Mouse (Mus musculus) hindbrain, embryonic 12.5 days (tissue): ENCODE measurements at regions not wholly inside any gene's neighbourhood (a gene's known extent, or its start where the extent isn't known, plus 50 kb on each side); places are given as distances from the start of the nearest gene placed in this dataset.

Experiments
- ATAC-seq: fragments of 200-750 bp; cut with Nextera tagmentation; 2 replicates; pipeline ENCODE4 v1.8.0; 2017; ENCODE audit warnings: moderate TSS enrichment; ENCODE audit not compliant: low FRiP score
- H3K27ac ChIP-seq: fragments of 300-500 bp; sonication (generic); 2 replicates; pipeline ENCODE4 v1.5.1; 2016; ENCODE audit warnings: mild to moderate bottlenecking
- H3K27me3 ChIP-seq: fragments of 300-500 bp; sonication (generic); 2 replicates; pipeline ENCODE4 v1.6.1; 2016; ENCODE audit warnings: mild to moderate bottlenecking
- H3K36me3 ChIP-seq: fragments of 300-500 bp; sonication (generic); 2 replicates; pipeline ENCODE4 v1.6.1; 2016; ENCODE audit warnings: mild to moderate bottlenecking
- H3K4me1 ChIP-seq: fragments of 300-500 bp; sonication (generic); 2 replicates; pipeline ENCODE4 v1.6.1; 2016
- H3K4me2 ChIP-seq: fragments of 300-500 bp; sonication (generic); replicated peaks from 2 replicates; pipeline ENCODE4 v1.6.1; 2016; ENCODE audit warnings: mild to moderate bottlenecking
- H3K4me3 ChIP-seq: fragments of 300-500 bp; sonication (generic); 2 replicates; pipeline ENCODE4 v1.5.1; 2016; ENCODE audit warnings: mild to moderate bottlenecking
- H3K9ac ChIP-seq: fragments of 300-500 bp; sonication (generic); 2 replicates; pipeline ENCODE4 v1.6.1; 2016; ENCODE audit warnings: mild to moderate bottlenecking, moderate library complexity
- H3K9me3 ChIP-seq: fragments of 300-500 bp; sonication (generic); replicated peaks from 2 replicates; pipeline ENCODE4 v1.6.1; 2016; ENCODE audit warnings: mild to moderate bottlenecking
- WGBS: fragments of 180-500 bp; shearing (Covaris S2); methylation state at CpG from one replicate; pipeline ENCODE4 v1.1.7; 2016; 5-methylcytosine and 5-hydroxymethylcytosine counted together

GRCm38 (mm10) chr14:73999409-73999909, 338.4 kb downstream of the Gm21750 start:
- no peaks in the 10 kb centered on the region for H3K36me3 ChIP-seq
- 56% methylated on average over 2 of the region's 2 CpGs for WGBS
- no peak overlapping the region for H3K27ac ChIP-seq
- no peaks in the 10 kb centered on the region for H3K9me3 ChIP-seq
- no peak overlapping the region for H3K4me2 ChIP-seq
- H3K9ac ChIP-seq, result no peak overlapping the region
- H3K4me3 ChIP-seq, result no peak overlapping the region
- no peak for ATAC-seq
- no peaks in the 10 kb centered on the region for H3K27me3 ChIP-seq
- H3K4me1 ChIP-seq, result no peaks in the 10 kb centered on the region

DNA sequence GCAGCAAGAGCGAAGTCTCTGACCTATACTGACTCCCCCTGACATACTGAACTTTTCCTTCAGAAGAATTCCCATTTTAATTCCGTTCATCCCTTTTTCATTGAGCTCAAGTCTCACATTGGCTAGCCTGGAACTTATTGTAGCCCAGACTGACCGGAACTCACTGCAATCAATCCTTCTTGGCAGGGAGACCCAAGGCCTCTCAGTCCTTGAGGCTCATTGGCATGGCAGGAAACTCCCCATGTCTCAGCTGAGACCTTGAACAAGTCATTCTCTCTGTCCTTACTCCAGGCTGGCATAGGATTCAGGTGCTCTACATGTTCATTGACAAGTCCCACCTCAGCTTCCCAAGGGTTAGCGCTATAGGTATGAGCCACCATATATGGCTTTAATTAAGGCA, 345.9 kb downstream of the Gm21750 start:
- H3K4me3 ChIP-seq, result no peak overlapping the region
- H3K4me2 ChIP-seq, result no peak overlapping the region
- 88% methylated on average over 4 of the region's 4 CpGs for WGBS
- H3K27me3 ChIP-seq, result no peaks in the 10 kb centered on the region
- H3K36me3 ChIP-seq, result no peaks in the 10 kb centered on the region
- H3K4me1 ChIP-seq, result no peaks in the 10 kb centered on the region
- H3K9me3 ChIP-seq, result no peaks in the 10 kb centered on the region
- ATAC-seq, result no peak
- H3K27ac ChIP-seq, result no peak overlapping the region
- no peak overlapping the region for H3K9ac ChIP-seq

GRCm38 (mm10) chr14:74011555-74011954, 350.5 kb downstream of the Gm21750 start:
- no peak for ATAC-seq
- Histone ChIP-seq H3K4me1 (no peaks in the 10 kb centered on the region), H3K36me3 (no peaks in the 10 kb centered on the region), H3K4me2 (no peak overlapping the region), H3K27ac (no peak overlapping the region), H3K9ac (no peak overlapping the region), H3K4me3 (no peak overlapping the region), H3K27me3 (no peaks in the 10 kb centered on the region), H3K9me3 (no peaks in the 10 kb centered on the region)
- 89% methylated on average over 1 of the region's 1 CpGs for WGBS

DNA sequence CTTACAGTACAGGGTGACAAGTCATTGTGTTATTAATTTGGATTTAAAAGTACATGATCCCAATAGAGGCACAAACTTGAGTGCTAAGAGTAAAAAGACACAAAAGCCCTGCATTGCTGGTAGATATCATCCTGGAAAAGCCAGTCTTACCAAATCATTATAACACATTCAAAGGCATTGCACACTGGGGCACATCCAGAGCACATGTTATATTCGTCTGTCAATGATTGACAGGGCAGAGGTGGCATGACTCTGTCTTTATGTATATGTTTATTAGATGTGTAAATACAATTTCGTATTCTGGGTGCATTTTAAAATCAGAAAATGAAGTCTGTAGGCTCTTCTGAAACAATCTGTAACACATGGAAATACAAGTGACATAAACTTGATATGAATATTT, 358.4 kb downstream of the Gm21750 start:
- H3K36me3 ChIP-seq, result no peaks in the 10 kb centered on the region
- H3K9ac ChIP-seq, result no peak overlapping the region
- H3K4me1 ChIP-seq, result no peaks in the 10 kb centered on the region
- 77% methylated on average over 2 of the region's 2 CpGs for WGBS
- H3K27ac ChIP-seq, result no peak overlapping the region
- no peak overlapping the region for H3K4me3 ChIP-seq
- ATAC-seq, result no peak
- no peak overlapping the region for H3K4me2 ChIP-seq
- H3K9me3 ChIP-seq, result no peaks in the 10 kb centered on the region
- no peaks in the 10 kb centered on the region for H3K27me3 ChIP-seq

DNA sequence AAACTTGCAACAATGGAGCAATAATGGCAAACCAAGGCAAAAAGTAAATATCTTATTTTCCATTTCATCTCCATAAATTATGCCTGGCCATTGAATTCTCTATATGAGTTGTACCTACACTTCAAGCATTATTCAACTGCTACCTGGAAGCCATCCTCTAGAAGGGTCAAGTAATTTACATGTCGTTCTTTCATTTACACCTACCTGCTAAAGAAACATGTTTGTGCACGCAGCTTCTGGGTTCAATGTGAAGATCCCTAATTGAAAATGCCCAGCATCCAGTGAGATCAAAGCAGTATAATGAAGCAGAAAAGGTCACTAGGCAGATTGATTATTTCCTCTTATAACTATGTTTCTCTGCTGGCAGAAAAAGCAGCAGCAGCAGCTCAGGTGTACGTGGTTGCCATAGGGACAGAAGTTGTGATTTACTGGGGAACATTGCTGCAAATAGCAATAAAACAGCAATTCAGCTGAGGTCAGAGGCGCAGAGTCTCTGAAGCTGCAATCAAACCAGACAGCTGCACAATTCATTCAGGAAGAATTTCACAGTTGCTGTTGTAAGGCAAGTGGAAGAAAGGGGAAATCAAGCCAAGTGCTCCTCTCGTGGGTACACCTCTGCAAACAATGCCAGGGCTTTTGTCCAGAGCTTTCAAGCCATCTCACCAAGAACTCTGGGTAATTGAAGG, 386.1 kb downstream of the Gm21750 start:
- no peaks in the 10 kb centered on the region for H3K4me1 ChIP-seq
- no peak overlapping the region for H3K4me3 ChIP-seq
- no peak overlapping the region for H3K9ac ChIP-seq
- no peaks in the 10 kb centered on the region for H3K36me3 ChIP-seq
- ATAC-seq, result peak; percentile 32; the same call in 1 of the 2 replicates
- WGBS, result 52% methylated on average over 5 of the region's 5 CpGs
- no peaks in the 10 kb centered on the region for H3K9me3 ChIP-seq
- H3K27me3 ChIP-seq, result no peaks in the 10 kb centered on the region
- peak overlapping the region; percentile 64 for H3K27ac ChIP-seq
- H3K4me2 ChIP-seq, result no peak overlapping the region

DNA sequence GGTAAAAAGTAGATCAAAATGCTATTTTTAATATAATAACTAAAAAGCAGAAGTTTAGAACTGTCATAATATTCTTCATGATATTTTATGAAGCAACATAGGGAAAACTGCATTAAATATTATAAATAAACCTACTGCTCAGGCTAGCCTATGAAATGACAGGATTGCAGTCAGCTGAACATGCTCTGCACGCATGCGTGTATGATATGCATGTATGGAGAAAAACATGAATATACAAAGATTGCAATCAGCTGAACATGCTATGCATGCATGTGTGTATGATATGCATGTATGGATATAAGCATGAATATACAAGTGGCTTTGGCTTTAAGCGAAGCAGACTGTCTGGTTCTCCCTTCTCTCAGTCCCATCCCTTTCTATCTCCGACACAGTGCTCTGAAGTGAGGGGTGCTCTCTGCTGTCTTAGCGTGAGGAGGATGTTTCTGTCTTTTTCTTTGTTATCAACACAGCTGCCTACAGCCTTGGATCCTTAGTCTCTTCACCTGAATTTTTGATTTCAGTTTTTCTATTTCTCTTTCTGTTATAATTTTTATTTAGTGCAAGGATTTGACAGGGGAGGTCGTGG, 386.8 kb downstream of the Gm21750 start:
- no peak overlapping the region for H3K4me2 ChIP-seq
- ATAC-seq, result 0 out of 2 replicates have a peak, but pooled peaks have one; percentile 22
- 81% methylated on average over 6 of the region's 6 CpGs for WGBS

GRCm38 (mm10) chr14:74048386-74048785, 387.4 kb downstream of the Gm21750 start:
- H3K27me3 ChIP-seq, result no peaks in the 10 kb centered on the region
- H3K36me3 ChIP-seq, result no peaks in the 10 kb centered on the region
- no peak overlapping the region for H3K9ac ChIP-seq
- no peaks in the 10 kb centered on the region for H3K4me1 ChIP-seq
- no peaks in the 10 kb centered on the region for H3K9me3 ChIP-seq
- ATAC-seq, result no peak
- no peak overlapping the region for H3K4me3 ChIP-seq
- WGBS, result 91% methylated on average over 3 of the region's 3 CpGs
- no peak overlapping the region for H3K4me2 ChIP-seq
- 0 out of 2 replicates have a peak overlapping the region, but pooled peaks have one; percentile 64 for H3K27ac ChIP-seq

More for the DNA sequence above, 386.8 kb downstream of the Gm21750 start:
- Histone ChIP-seq H3K9ac (no peak overlapping the region), H3K4me3 (no peak overlapping the region), H3K27me3 (no peaks in the 10 kb centered on the region), H3K4me1 (no peaks in the 10 kb centered on the region), H3K9me3 (no peaks in the 10 kb centered on the region), H3K27ac (peak overlapping the region; percentile 64), H3K36me3 (no peaks in the 10 kb centered on the region)

DNA sequence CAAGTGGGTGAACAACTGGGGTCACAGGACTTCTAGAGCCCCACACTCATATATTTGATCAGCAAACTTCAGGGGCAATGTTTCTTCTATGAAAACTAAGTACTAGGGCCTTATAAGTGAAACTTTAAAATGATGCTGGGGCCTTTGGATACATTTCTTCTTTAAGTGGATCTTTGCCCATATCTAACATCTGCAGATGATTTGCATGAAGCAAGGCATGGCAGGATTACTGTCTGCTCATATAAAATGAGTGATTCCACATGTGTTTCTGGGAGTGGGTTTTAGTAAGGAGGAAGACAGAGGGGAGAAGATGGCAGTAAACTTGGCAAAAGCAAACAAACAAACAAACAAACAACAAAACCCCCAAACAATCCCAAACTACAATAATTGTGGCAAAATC, 405.0 kb downstream of the Gm21750 start:
- Histone ChIP-seq H3K27me3 (no peaks in the 10 kb centered on the region), H3K27ac (no peak overlapping the region), H3K4me3 (no peak overlapping the region), H3K9me3 (no peaks in the 10 kb centered on the region), H3K4me1 (no peaks in the 10 kb centered on the region), H3K36me3 (no peaks in the 10 kb centered on the region), H3K4me2 (no peak overlapping the region), H3K9ac (no peak overlapping the region)
- no peak for ATAC-seq

DNA sequence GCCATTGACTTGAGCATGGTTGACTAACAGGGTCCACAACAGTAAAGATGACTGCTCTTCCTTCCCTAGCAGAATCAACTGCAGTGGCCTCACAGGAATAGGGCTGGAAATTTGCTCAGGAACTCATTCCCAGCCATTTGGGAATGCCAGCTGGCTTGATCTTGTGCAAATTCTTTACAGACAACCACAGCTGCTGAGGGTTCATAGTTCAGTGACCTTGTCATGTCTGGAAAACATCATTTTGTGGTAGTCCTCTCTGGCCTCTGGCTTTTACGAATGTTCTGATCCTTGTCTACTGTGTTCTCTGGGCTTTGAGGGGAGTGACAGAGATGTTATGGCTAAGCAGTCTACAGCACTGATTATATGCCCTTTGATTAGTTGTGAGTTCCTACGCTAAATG, 432.0 kb downstream of the Gm21750 start:
- H3K9ac ChIP-seq, result no peak overlapping the region
- no peak for ATAC-seq
- no peaks in the 10 kb centered on the region for H3K27me3 ChIP-seq
- H3K36me3 ChIP-seq, result no peaks in the 10 kb centered on the region
- H3K4me3 ChIP-seq, result no peak overlapping the region
- H3K27ac ChIP-seq, result no peak overlapping the region
- H3K4me1 ChIP-seq, result no peaks in the 10 kb centered on the region
- no peak overlapping the region for H3K4me2 ChIP-seq
- 76% methylated on average over 2 of the region's 2 CpGs for WGBS
- H3K9me3 ChIP-seq, result no peaks in the 10 kb centered on the region

DNA sequence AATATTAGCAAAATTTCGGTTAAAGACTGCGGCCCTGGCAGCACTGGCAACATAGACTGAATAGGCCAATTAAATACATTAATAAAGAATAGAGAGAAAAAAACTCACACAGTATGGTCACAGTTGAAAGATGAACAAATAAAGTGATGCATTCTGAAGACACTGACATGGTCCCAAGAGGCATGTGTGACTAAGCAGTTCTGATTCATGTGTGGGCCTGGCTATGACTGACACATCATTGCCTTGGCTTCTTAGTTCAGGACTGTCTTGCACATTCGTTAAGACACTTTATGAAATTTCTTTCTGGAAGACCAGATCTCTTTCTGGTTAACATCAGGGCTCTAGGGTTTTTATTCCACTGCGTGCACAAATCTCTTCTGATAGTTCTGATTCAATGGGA, 438.7 kb downstream of the Gm21750 start:
- H3K27ac ChIP-seq, result no peak overlapping the region
- H3K4me2 ChIP-seq, result no peak overlapping the region
- H3K4me1 ChIP-seq, result no peaks in the 10 kb centered on the region
- H3K4me3 ChIP-seq, result no peak overlapping the region
- no peak for ATAC-seq
- H3K9me3 ChIP-seq, result no peaks in the 10 kb centered on the region
- WGBS, result 91% methylated on average over 4 of the region's 4 CpGs
- H3K9ac ChIP-seq, result no peak overlapping the region
- no peaks in the 10 kb centered on the region for H3K27me3 ChIP-seq
- no peaks in the 10 kb centered on the region for H3K36me3 ChIP-seq

- ATAC-seq, result no peak
These were observed 451.6 kb downstream of the Gm21750 start for GRCm38 (mm10) chr14:74112603-74113002.

GRCm38 (mm10) chr14:74113116-74113515, 452.1 kb downstream of the Gm21750 start:
- no peak overlapping the region for H3K27ac ChIP-seq
- WGBS, result 57% methylated on average over 5 of the region's 5 CpGs
- no peak overlapping the region for H3K4me2 ChIP-seq
- H3K9ac ChIP-seq, result no peak overlapping the region
- no peaks in the 10 kb centered on the region for H3K9me3 ChIP-seq
- H3K4me3 ChIP-seq, result no peak overlapping the region
- H3K4me1 ChIP-seq, result 0 out of 2 replicates have a peak, but pooled peaks cover 3% of the 10 kb centered on the region
- no peaks in the 10 kb centered on the region for H3K27me3 ChIP-seq
- H3K36me3 ChIP-seq, result no peaks in the 10 kb centered on the region
- ATAC-seq, result peak; percentile 56; the same call in 1 of the 2 replicates

More at GRCm38 (mm10) chr14:74112603-74113002, 451.6 kb downstream of the Gm21750 start:
- no peak overlapping the region for H3K27ac ChIP-seq
- H3K9ac ChIP-seq, result no peak overlapping the region
- no peak overlapping the region for H3K4me2 ChIP-seq
- H3K4me1 ChIP-seq, result 0 out of 2 replicates have a peak, but pooled peaks cover 3% of the 10 kb centered on the region
- no peaks in the 10 kb centered on the region for H3K36me3 ChIP-seq
- H3K9me3 ChIP-seq, result no peaks in the 10 kb centered on the region
- H3K27me3 ChIP-seq, result no peaks in the 10 kb centered on the region
- H3K4me3 ChIP-seq, result no peak overlapping the region
- 92% methylated on average over 2 of the region's 2 CpGs for WGBS

GRCm38 (mm10) chr14:74113556-74113955, 452.5 kb downstream of the Gm21750 start:
- Histone ChIP-seq H3K27me3 (no peaks in the 10 kb centered on the region), H3K36me3 (no peaks in the 10 kb centered on the region), H3K4me1 (0 out of 2 replicates have a peak, but pooled peaks cover 3% of the 10 kb centered on the region), H3K4me2 (no peak overlapping the region), H3K4me3 (no peak overlapping the region), H3K9ac (no peak overlapping the region), H3K9me3 (no peaks in the 10 kb centered on the region), H3K27ac (no peak overlapping the region)
- WGBS, result 81% methylated on average over 3 of the region's 3 CpGs
- ATAC-seq, result no peak
